Mouse (Mus musculus): ENCODE results near the gene Bag3. TPM values are rescaled to one million over a fixed set of nuclear protein-coding genes. Genes with fewer than 3 reads are reported as not detected.

Gene Bag3
- polyA plus RNA-seq, 1 experiment from 2014 or later, result 12.5 TPM

DNA sequence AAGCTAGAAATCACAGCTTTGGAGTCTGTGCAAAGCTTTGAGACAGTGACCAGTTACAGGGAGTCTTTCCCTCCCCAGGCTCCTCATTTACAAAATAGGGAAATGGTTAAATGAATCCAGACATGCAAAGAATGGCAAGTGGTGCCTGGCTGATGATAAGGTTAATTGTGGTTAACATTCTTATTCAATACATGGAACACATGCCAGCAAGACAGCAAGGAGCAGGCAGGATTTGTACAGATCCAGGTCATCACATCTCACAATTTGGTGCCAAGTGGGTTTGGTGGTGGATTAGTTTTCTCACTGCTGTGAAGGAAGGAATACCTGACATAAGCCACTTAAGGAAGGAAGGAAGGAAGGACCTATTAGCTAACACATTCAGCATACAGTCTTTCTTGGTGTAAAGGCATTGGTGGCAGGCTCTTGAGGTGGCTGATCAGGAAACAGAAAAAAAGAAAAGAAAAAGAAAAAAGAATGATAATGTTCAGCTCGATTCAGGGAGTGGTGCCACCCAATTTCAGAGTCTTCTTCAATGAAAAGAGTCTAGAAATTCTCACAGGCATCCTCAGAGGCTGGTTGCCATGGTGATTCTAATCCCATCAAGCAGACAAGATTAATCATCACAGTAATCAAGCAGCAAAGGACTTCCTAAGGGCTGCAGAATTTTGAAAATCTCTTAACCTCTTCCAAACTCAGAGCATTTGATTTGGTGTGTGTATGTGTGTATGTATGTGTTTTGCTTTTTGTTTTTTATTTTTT, 27.1 kb downstream of the Bag3 start:
- Histone ChIP-seq H3K4me3 (ENCODE audit: low read depth, low read length) (no peak overlapping the region), H3K9ac (ENCODE audit: low read depth, low read length) (no peak overlapping the region), H3K36me3 (ENCODE audit: control insufficient read depth, insufficient read depth, low read length) (peaks cover 26% of the 10 kb centered on the region), H3K9me3 (ENCODE audit: control insufficient read depth, low read length) (no peaks in the 10 kb centered on the region), H3K4me2 (no peak overlapping the region), H3K27ac (ENCODE audit: low read depth, low read length) (no peak overlapping the region), H3K27me3 (replicated peaks; ENCODE audit: control insufficient read depth, insufficient read depth, low read length) (no peaks in the 10 kb centered on the region), H3K4me1 (replicated peaks; ENCODE audit: control insufficient read depth, insufficient read depth, low read length) (no peaks in the 10 kb centered on the region)
- DNase-seq (ENCODE audit: low spot score) (no peak), ATAC-seq (replicated peaks; ENCODE audit: low FRiP score) (no peak)
- WGBS, result 40% methylated on average over 1 of the region's 1 CpGs

DNA sequence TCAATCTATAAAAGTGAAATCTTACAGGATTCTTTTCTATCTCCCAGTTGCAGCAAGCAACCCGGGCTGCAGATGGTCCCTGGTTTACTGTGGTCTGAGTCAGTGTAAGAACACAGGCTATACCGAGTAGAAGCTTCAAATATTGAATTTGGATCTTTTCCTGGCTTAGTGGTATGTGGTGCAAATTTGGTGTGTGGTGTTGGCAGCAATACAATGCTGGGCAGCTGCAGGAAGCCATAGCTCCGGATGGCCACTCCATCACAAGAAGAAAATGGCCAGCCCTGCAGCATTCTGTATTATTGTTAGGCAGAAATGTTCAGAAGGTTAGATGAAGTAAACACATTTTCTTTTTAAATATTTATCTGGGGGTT, 27.7 kb downstream of the Bag3 start:
- Histone ChIP-seq H3K27ac (ENCODE audit: low read depth, low read length) (no peak overlapping the region), H3K4me2 (no peak overlapping the region), H3K27me3 (replicated peaks; ENCODE audit: control insufficient read depth, insufficient read depth, low read length) (no peaks in the 10 kb centered on the region), H3K4me3 (ENCODE audit: low read depth, low read length) (no peak overlapping the region), H3K9ac (ENCODE audit: low read depth, low read length) (no peak overlapping the region), H3K36me3 (ENCODE audit: control insufficient read depth, insufficient read depth, low read length) (peaks cover 21% of the 10 kb centered on the region), H3K4me1 (replicated peaks; ENCODE audit: control insufficient read depth, insufficient read depth, low read length) (no peaks in the 10 kb centered on the region), H3K9me3 (ENCODE audit: control insufficient read depth, low read length) (no peaks in the 10 kb centered on the region)
- DNase-seq (ENCODE audit: low spot score), result no peak
- ATAC-seq (replicated peaks; ENCODE audit: low FRiP score), result no peak
- 54% methylated on average over 3 of the region's 3 CpGs for WGBS

DNA sequence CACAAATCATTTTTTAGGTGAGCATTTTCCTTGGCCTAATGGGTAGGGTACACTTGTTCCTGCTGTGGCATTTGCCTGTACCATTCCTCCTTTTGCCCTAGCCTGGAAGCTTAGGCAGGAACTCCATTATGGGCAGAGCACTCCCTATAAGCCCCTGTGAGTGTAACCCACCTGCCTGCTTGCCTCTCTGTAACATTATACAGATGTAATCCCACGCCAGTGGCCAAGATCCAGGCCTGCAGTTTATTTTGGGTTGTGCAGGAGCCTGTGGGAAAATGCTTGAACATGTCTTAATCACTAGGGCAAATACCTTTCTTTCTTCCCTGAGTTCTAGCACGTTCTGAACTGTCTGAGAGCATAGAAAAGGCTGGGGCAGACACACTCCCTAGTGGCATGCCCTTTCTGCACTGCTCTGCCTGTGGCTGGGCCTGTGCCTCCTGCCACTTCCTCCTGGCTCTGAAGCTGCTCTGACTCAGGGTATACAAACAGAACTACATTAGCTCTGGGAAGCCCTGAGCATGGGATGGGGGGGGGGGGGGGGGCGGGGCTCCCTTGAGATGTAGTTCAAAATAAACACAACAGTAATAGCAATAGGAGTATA, 29.8 kb downstream of the Bag3 start:
- no peak for DNase-seq (ENCODE audit: low spot score)
- WGBS, result 37% methylated on average over 3 of the region's 3 CpGs
- Histone ChIP-seq H3K36me3 (ENCODE audit: control insufficient read depth, insufficient read depth, low read length) (peaks cover 2% of the 10 kb centered on the region; the same call in 1 of the 2 replicates), H3K9ac (ENCODE audit: low read depth, low read length) (no peak overlapping the region), H3K27ac (ENCODE audit: low read depth, low read length) (no peak overlapping the region), H3K27me3 (replicated peaks; ENCODE audit: control insufficient read depth, insufficient read depth, low read length) (no peaks in the 10 kb centered on the region), H3K4me1 (replicated peaks; ENCODE audit: control insufficient read depth, insufficient read depth, low read length) (no peaks in the 10 kb centered on the region), H3K4me3 (ENCODE audit: low read depth, low read length) (no peak overlapping the region), H3K9me3 (ENCODE audit: control insufficient read depth, low read length) (no peaks in the 10 kb centered on the region), H3K4me2 (no peak overlapping the region)
- no peak for ATAC-seq (replicated peaks; ENCODE audit: low FRiP score)

DNA sequence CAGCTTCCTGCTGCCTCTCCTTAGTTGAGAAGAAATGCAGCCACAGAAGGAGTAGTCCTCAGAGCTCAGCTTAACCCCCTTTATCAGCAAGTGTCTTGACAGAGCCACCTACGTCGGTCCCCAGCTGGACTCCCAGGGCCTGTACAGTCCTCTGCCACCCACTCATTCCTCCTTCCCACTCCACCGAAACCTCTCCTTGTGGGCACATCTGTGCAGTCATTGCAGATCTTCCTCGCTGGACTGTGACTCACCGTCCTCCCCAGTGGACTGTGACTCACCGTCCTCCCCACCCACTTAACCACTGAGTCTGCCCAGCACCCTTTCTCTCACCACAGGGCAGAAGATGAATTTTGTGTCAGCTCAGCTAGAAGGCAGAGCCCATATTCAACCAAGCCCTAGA, 31.1 kb downstream of the Bag3 start:
- Histone ChIP-seq H3K4me2 (no peak overlapping the region), H3K27ac (ENCODE audit: low read depth, low read length) (no peak overlapping the region), H3K9me3 (ENCODE audit: control insufficient read depth, low read length) (no peaks in the 10 kb centered on the region), H3K4me1 (replicated peaks; ENCODE audit: control insufficient read depth, insufficient read depth, low read length) (no peaks in the 10 kb centered on the region), H3K27me3 (replicated peaks; ENCODE audit: control insufficient read depth, insufficient read depth, low read length) (no peaks in the 10 kb centered on the region), H3K9ac (ENCODE audit: low read depth, low read length) (no peak overlapping the region), H3K36me3 (ENCODE audit: control insufficient read depth, insufficient read depth, low read length) (no peaks in the 10 kb centered on the region), H3K4me3 (ENCODE audit: low read depth, low read length) (no peak overlapping the region)
- DNase-seq (ENCODE audit: low spot score), result no peak
- ATAC-seq (replicated peaks; ENCODE audit: low FRiP score), result no peak
- 65% methylated on average over 6 of the region's 6 CpGs for WGBS

DNA sequence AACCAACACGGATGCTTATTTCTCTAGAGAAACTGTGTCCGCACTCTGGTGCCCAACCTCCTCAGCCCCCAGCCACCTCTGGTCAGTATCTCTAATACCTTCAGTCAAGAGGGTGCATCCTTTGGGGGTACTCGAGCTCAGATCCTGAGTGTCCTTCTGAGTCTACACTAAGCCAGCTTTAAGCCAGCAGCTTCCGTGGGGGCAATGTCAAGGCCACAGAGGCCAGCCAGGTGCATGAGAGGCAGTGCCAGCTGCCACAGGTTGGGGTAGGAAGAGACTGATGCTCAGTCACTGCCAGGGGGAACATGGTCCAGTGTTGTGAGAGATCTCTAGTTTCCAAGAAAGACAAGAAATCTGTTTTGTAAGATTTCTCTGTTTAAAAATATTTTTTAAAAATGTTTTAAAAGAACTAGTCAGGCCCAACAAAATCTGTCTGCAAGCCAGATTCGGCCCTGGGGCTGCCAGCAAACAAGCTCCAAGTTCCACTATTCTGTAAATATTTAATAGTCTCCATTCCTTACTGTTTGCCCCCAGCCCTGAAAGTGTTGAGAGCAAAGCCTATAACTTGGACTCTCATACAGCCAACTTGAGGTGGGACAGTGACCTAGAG, 31.8 kb downstream of the Bag3 start:
- H3K4me1 ChIP-seq (replicated peaks; ENCODE audit: control insufficient read depth, insufficient read depth, low read length), result no peaks in the 10 kb centered on the region
- H3K9ac ChIP-seq (ENCODE audit: low read depth, low read length), result no peak overlapping the region
- H3K27ac ChIP-seq (ENCODE audit: low read depth, low read length), result no peak overlapping the region
- no peak overlapping the region for H3K4me3 ChIP-seq (ENCODE audit: low read depth, low read length)
- no peak overlapping the region for H3K4me2 ChIP-seq
- no peak for ATAC-seq (replicated peaks; ENCODE audit: low FRiP score)
- no peak for DNase-seq (ENCODE audit: low spot score)
- H3K9me3 ChIP-seq (ENCODE audit: control insufficient read depth, low read length), result no peaks in the 10 kb centered on the region
- H3K27me3 ChIP-seq (replicated peaks; ENCODE audit: control insufficient read depth, insufficient read depth, low read length), result no peaks in the 10 kb centered on the region
- H3K36me3 ChIP-seq (ENCODE audit: control insufficient read depth, insufficient read depth, low read length), result no peaks in the 10 kb centered on the region
- WGBS, result 78% methylated on average over 5 of the region's 5 CpGs

DNA sequence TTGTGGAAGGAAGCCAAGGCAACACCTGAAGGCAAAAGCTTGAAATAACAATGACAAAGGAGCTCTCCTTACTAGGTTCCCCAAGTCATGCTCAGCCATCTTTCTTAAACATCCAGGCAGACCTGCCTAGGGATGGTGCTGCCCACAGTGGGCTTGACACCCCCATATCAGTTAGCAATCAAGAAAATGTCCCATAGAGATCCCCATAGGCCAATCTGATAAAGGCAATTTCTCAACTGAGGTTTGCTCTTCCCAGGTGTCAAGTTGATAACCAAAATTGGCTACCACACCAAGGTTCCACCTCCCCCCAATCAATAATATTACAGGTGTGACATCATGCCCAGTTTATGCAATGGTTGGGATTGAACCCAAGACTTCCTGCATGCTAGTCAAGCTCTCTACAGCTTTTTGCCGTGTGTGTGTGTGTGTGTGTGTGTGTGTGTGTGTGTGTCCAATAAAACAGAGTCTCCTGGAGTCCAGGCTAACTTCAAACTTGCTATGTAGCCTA, 33.6 kb downstream of the Bag3 start:
- H3K9ac ChIP-seq (ENCODE audit: low read depth, low read length), result no peak overlapping the region
- H3K36me3 ChIP-seq (ENCODE audit: control insufficient read depth, insufficient read depth, low read length), result no peaks in the 10 kb centered on the region
- 58% methylated on average over 1 of the region's 1 CpGs for WGBS
- H3K9me3 ChIP-seq (ENCODE audit: control insufficient read depth, low read length), result no peaks in the 10 kb centered on the region
- no peaks in the 10 kb centered on the region for H3K4me1 ChIP-seq (replicated peaks; ENCODE audit: control insufficient read depth, insufficient read depth, low read length)
- H3K27me3 ChIP-seq (replicated peaks; ENCODE audit: control insufficient read depth, insufficient read depth, low read length), result no peaks in the 10 kb centered on the region
- no peak overlapping the region for H3K27ac ChIP-seq (ENCODE audit: low read depth, low read length)
- no peak overlapping the region for H3K4me3 ChIP-seq (ENCODE audit: low read depth, low read length)
- no peak for DNase-seq (ENCODE audit: low spot score)
- H3K4me2 ChIP-seq, result no peak overlapping the region
- ATAC-seq (replicated peaks; ENCODE audit: low FRiP score), result no peak

DNA sequence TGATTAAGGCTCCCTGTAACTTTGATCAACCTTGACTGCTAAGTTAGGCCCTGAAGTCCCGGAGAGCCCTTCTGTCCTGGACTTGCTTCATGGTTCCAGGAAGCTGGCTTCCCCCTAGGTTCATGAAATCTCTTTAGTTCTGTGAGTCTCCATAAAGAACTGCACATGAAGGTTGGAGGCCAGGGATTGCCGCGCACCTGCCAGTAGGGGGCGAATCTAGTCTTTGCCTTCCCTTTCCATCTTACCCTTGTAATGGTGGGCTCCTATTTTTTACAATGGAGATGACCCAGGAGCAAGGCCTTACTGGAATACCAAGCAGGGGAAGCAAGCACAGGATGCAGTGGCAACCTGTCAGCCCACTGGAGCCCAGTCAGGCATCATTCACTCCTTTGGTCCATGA, 40.0 kb downstream of the Bag3 start:
- Histone ChIP-seq H3K4me1 (replicated peaks; ENCODE audit: control insufficient read depth, insufficient read depth, low read length) (no peaks in the 10 kb centered on the region), H3K9me3 (ENCODE audit: control insufficient read depth, low read length) (no peaks in the 10 kb centered on the region), H3K9ac (ENCODE audit: low read depth, low read length) (no peak overlapping the region), H3K4me2 (no peak overlapping the region), H3K27ac (ENCODE audit: low read depth, low read length) (no peak overlapping the region), H3K4me3 (ENCODE audit: low read depth, low read length) (no peak overlapping the region), H3K36me3 (ENCODE audit: control insufficient read depth, insufficient read depth, low read length) (no peaks in the 10 kb centered on the region), H3K27me3 (replicated peaks; ENCODE audit: control insufficient read depth, insufficient read depth, low read length) (no peaks in the 10 kb centered on the region)
- 40% methylated on average over 4 of the region's 4 CpGs for WGBS
- DNase-seq (ENCODE audit: low spot score) (no peak), ATAC-seq (replicated peaks; ENCODE audit: low FRiP score) (no peak)

DNA sequence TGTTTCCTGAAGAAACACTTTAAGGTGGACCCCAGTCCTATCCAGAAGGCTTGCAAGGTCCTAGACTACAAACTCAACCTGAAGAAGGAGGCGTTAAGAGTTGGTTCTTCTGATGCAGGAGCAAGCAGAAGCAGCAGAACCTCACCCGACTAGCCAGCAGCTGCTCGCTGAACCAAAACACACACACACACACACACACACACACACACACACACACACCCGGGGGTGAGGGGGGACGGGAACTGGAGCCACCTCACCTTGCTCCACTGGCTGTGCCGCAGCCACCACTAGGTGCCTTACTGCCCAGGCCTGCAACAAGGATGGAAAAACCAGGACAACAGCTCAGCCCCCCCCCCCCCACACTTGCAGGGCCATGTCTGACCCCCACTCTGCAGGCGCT, 42.9 kb downstream of the Bag3 start:
- no peaks in the 10 kb centered on the region for H3K36me3 ChIP-seq (ENCODE audit: control insufficient read depth, insufficient read depth, low read length)
- no peak overlapping the region for H3K9ac ChIP-seq (ENCODE audit: low read depth, low read length)
- no peaks in the 10 kb centered on the region; the same call in 1 of the 2 replicates for H3K4me1 ChIP-seq (replicated peaks; ENCODE audit: control insufficient read depth, insufficient read depth, low read length)
- no peak overlapping the region for H3K27ac ChIP-seq (ENCODE audit: low read depth, low read length)
- ATAC-seq (replicated peaks; ENCODE audit: low FRiP score) (no peak), DNase-seq (ENCODE audit: low spot score) (no peak)
- H3K9me3 ChIP-seq (ENCODE audit: control insufficient read depth, low read length), result no peaks in the 10 kb centered on the region
- no peak overlapping the region for H3K4me3 ChIP-seq (ENCODE audit: low read depth, low read length)
- no peaks in the 10 kb centered on the region for H3K27me3 ChIP-seq (replicated peaks; ENCODE audit: control insufficient read depth, insufficient read depth, low read length)
- H3K4me2 ChIP-seq, result no peak overlapping the region
- WGBS, result 64% methylated on average over 7 of the region's 7 CpGs

All from liver, embryonic 11.5 days (tissue).